Mouse (Mus musculus) ES-E14 (cell line): Measurements from ENCODE around the gene C330007P06Rik.

Source experiments
- CHD2 ChIP-seq: IDR thresholded peaks from 2 replicates; pipeline ENCODE4 v1.6.1; 2014; ENCODE audit warnings: mild to moderate bottlenecking, low read depth, low read length, inconsistent platforms
- MAFK ChIP-seq: IDR thresholded peaks from 2 replicates; pipeline ENCODE4 v1.6.1; 2014; ENCODE audit warnings: mild to moderate bottlenecking, low read depth, low read length, inconsistent platforms; ENCODE audit not compliant: insufficient read depth
- ZC3H11A ChIP-seq: IDR thresholded peaks from 2 replicates; pipeline ENCODE4 v1.6.1; 2012; ENCODE audit warnings: low read depth, mild to moderate bottlenecking, inconsistent platforms, low read length, borderline replicate concordance
- ZNF384 ChIP-seq: IDR thresholded peaks from 2 replicates; pipeline ENCODE4 v1.6.1; 2012; ENCODE audit warnings: low read depth, low read length, inconsistent platforms

DNA sequence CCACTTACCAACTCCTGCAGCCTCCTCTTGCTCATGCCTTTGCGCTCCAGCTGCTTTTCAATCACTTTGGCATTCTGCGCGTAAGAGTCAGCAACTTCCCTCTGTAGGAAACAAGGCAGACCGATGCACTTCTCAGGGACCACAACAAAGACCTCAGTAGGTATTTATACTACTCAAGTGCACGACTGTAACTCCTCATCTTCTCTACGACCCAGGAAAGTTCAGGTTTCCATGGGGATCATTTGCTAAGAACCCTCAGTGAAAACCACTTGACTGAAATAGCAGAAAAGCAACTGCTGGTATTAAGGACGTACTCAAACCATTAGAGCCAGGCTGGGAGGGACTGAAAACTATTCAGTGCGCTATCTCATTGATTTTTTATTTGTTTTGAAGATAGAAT lies 21.3 kb downstream of the C330007P06Rik start:
- TF ChIP-seq ZNF384, result no peak
- no peak for TF ChIP-seq ZC3H11A
- no peak for TF ChIP-seq MAFK
- no peak for TF ChIP-seq CHD2
